Mouse (Mus musculus): Measurements from ENCODE around the gene Pipox.

Pipox gene

GRCm38 (mm10) chr11:77843068-77843905 is 50.6 kb downstream of the Pipox start:
- no peak for DNase-seq

- no peak for DNase-seq
Measured at GRCm38 (mm10) chr11:77840523-77841245, 53.2 kb downstream of the Pipox start.

GRCm38 (mm10) chr11:77837856-77838255 is 56.0 kb downstream of the Pipox start:
- DNase-seq = no peak

- DNase-seq = no peak
Measured at GRCm38 (mm10) chr11:77836751-77837150, 57.1 kb downstream of the Pipox start.

GRCm38 (mm10) chr11:77836290-77836689 is 57.6 kb downstream of the Pipox start:
- no peak for DNase-seq

- DNase-seq = peak; percentile 49
Measured at GRCm38 (mm10) chr11:77835109-77835508, 58.8 kb downstream of the Pipox start.

- DNase-seq = no peak
Measured at GRCm38 (mm10) chr11:77832541-77832940, 61.4 kb downstream of the Pipox start.

- no peak for DNase-seq
Measured at GRCm38 (mm10) chr11:77830875-77831274, 63.0 kb downstream of the Pipox start.
